Mouse (Mus musculus) heart, adult 2 months (tissue): ENCODE data around the gene Gpr149. TPM values are rescaled to one million over a fixed set of nuclear protein-coding genes. Genes with fewer than 3 reads are reported as not detected.

ENCODE experiments used
- DNase-seq, 2 experiments: peaks; one replicate each; pipeline ENCODE4 v3.0.0; 2021
- H3K27ac ChIP-seq: fragments of 200-600 bp; 2 replicates; pipeline ENCODE4 v1.8.1; 2022
- H3K27me3 ChIP-seq: fragments of 200-500 bp; 2 replicates; pipeline ENCODE4 v1.6.1; 2012; ENCODE audit warnings: mild to moderate bottlenecking, low read length, inconsistent platforms, mixed read lengths; ENCODE audit not compliant: control insufficient read depth, insufficient read depth
- H3K36me3 ChIP-seq: fragments of 200-500 bp; 2 replicates; pipeline ENCODE4 v1.6.1; 2012; ENCODE audit warnings: low read length, inconsistent platforms; ENCODE audit not compliant: control insufficient read depth, insufficient read depth
- H3K4me1 ChIP-seq: fragments of 200-500 bp; 2 replicates; pipeline ENCODE4 v1.6.1; 2011; ENCODE audit warnings: low read length; ENCODE audit not compliant: control insufficient read depth, insufficient read depth
- H3K4me3 ChIP-seq: fragments of 200-600 bp; 2 replicates; pipeline ENCODE4 v1.8.1; 2022
- H3K79me2 ChIP-seq: fragments of 200-500 bp; replicated peaks from 2 replicates; pipeline ENCODE4 v1.6.1; 2012; ENCODE audit warnings: mild to moderate bottlenecking, inconsistent platforms, low read length, moderate library complexity, mixed read lengths; ENCODE audit not compliant: control insufficient read depth, insufficient read depth
- H3K9ac ChIP-seq: fragments of 200-500 bp; 2 replicates; pipeline ENCODE4 v1.6.1; 2012; ENCODE audit warnings: low read depth, mild to moderate bottlenecking, control low read depth, inconsistent platforms, low read length, mixed read lengths
- CTCF ChIP-seq: fragments of 200-600 bp; IDR thresholded peaks from 2 replicates; pipeline ENCODE4 v1.8.1; 2022; ENCODE audit warnings: antibody characterized with exemption, mild to moderate bottlenecking, moderate library complexity
- EP300 ChIP-seq: fragments of 200-500 bp; IDR thresholded peaks from 2 replicates; pipeline ENCODE4 v1.6.1; 2011; ENCODE audit warnings: low read depth, low read length, control low read depth; ENCODE audit not compliant: insufficient read depth
- POLR2A ChIP-seq: fragments of 200-500 bp; IDR thresholded peaks from 2 replicates; pipeline ENCODE4 v1.6.1; 2011; ENCODE audit warnings: mild to moderate bottlenecking, low read depth, low read length, control low read depth; ENCODE audit not compliant: insufficient read depth
- WGBS: fragments of 180-500 bp; shearing (Covaris S2); methylation state at CpG from one replicate; pipeline ENCODE4 v1.1.7; 2018; 5-methylcytosine and 5-hydroxymethylcytosine counted together
- intact Hi-C: fragments of 180-260 bp; cut with DNase I; formaldehyde crosslinking; loops from one replicate; pipeline ENCODE4 v1.15.1; 2025
- long read RNA-seq: library from polyadenylated mRNA; stranded (forward); transcript quantifications from one replicate; pipeline ENCODE4 v2.0.0, GENCODE M21; 2021
- polyA plus RNA-seq: library from polyadenylated mRNA; depleted of rRNA; stranded (reverse); fragments of >200 nt; gene quantifications from 2 replicates; pipeline ENCODE4 v1.2.3, GENCODE M21; 2012; rRNA removed
- total RNA-seq, 2 experiments: library from RNA; stranded (reverse); gene quantifications; 2 replicates each; pipeline ENCODE4 v1.2.3; 2021

Gene Gpr149
- total RNA-seq = not detected
- polyA plus RNA-seq = not detected in 2 replicates
- long read RNA-seq = 0 reads

DNA sequence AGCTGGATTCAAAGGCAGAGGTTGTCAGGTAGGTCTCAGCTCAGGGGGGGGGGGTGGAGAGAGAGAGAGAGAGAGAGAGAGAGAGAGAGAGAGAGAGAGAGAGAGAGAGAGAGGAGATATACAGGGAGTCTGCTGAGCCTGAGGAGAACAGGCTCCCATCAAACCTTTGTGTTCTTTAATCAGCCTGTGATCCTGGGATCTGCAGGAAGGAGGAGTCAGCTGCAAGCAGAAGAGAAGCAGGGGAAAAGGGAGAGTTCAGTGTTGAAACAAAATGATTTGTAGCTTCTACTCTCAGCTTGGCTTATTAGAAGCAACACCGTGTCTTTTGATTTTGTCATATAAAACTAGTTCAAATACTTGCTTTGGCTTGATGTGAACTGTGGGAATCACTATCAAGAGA is at the start of gene Gpr149:
Gene Gpr149 (minus strand): TSS at position 168 of the 400 bp plus-strand sequence.
- no peak within 1 kb of the TSS for H3K9ac ChIP-seq
- no peaks in the 10 kb centered on the region for H3K36me3 ChIP-seq
- no peaks in the 10 kb centered on the region for H3K79me2 ChIP-seq
- 61% methylated on average over 1 of the region's 1 CpGs for whole genome bisulfite sequencing
- DNase-seq = no peak
- no peak within 1 kb of the TSS for H3K27ac ChIP-seq
- no peak for TF ChIP-seq POLR2A
- no peak for TF ChIP-seq EP300
- no peak for TF ChIP-seq CTCF
- no peak within 1 kb of the TSS for H3K4me3 ChIP-seq
- H3K4me1 ChIP-seq = no peaks in the 10 kb centered on the region
- no peaks in the 10 kb centered on the region for H3K27me3 ChIP-seq
- intact Hi-C loops = no loop called here

DNA sequence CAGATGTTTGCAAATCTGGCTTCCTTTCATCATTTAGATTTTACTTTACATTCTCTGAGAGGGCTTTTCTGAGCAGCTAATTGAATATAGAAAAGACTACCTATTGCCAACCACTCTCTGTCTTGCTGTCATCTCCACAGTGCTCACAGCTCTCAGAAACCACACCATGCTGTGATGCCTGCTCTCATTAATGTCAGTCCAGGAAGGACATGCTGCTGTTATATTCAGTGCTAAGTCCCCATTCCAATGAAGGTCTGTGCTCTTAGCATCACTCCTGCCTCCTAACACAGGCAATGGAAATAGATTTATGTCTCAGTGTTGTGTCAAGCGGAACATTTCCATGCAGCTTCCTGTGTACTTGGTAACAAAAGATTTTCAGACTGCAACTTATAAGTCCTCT is 45.6 kb upstream of the Gpr149 start:
- H3K27ac ChIP-seq = no peak overlapping the region
- no peak overlapping the region for H3K4me3 ChIP-seq
- no peaks in the 10 kb centered on the region for H3K79me2 ChIP-seq
- WGBS = 87% methylated on average over 1 of the region's 1 CpGs
- no peak for DNase-seq
- TF ChIP-seq CTCF (no peak), EP300 (no peak), POLR2A (no peak)
- no peak overlapping the region for H3K9ac ChIP-seq
- H3K27me3 ChIP-seq = no peaks in the 10 kb centered on the region
- no peaks in the 10 kb centered on the region for H3K36me3 ChIP-seq
- H3K4me1 ChIP-seq = no peaks in the 10 kb centered on the region
- intact Hi-C loops = no loop called here

DNA sequence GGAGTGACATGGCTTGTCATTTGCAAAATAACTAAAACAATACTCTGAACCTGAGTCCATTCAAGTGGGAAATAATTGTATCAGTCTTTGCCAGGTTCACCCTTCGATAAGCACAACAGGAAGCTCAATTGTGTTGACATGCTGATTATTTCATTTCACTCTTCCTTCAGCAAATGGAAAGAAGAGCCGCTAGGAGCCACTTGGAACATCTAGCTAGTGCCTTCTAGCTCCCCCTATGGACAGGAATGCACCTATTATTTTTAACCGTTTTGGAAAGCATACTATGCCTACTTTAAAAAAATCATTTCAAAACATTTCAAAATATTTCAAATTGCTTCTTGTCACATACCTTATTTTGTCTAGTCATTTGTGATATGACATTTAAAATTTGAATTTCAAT is 5.9 kb upstream of the Gpr149 start:
- Histone ChIP-seq H3K9ac (no peak overlapping the region), H3K4me1 (no peaks in the 10 kb centered on the region), H3K27me3 (no peaks in the 10 kb centered on the region), H3K36me3 (no peaks in the 10 kb centered on the region), H3K27ac (no peak overlapping the region), H3K79me2 (no peaks in the 10 kb centered on the region), H3K4me3 (no peak overlapping the region)
- intact Hi-C loops = no loop called here
- 34% methylated on average over 3 of the region's 3 CpGs for WGBS
- DNase-seq = no peak
- TF ChIP-seq POLR2A (no peak), EP300 (no peak), CTCF (peak; percentile 22)

DNA sequence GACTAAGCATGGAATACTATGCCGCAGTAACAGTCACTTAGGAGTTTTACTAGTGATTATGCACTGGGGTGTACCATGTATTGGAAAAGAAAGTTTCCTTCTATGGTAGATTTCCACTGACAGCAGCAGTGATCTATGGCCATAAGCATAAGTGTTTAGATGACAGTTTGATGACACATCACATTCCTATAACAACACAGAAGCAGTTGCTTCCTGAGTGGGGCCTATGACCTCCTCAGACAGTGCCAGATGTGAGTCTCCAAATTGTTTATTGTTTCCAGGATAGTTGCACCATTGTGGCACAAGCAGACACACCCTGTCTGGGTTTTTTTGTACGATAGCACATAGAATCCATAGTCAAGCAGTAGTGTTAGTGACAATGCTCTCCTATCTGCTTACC is 991 bp upstream of the Gpr149 start:
- no peaks in the 10 kb centered on the region for H3K79me2 ChIP-seq
- no peaks in the 10 kb centered on the region for H3K27me3 ChIP-seq
- H3K27ac ChIP-seq = no peak overlapping the region

GRCm38 (mm10) chr3:62604047-62604391 is 921 bp downstream of the Gpr149 start:
- Histone ChIP-seq H3K9ac (no peak overlapping the region), H3K27me3 (no peaks in the 10 kb centered on the region), H3K4me3 (no peak overlapping the region), H3K4me1 (no peaks in the 10 kb centered on the region), H3K36me3 (no peaks in the 10 kb centered on the region), H3K79me2 (no peaks in the 10 kb centered on the region), H3K27ac (no peak overlapping the region)
- WGBS = 18% methylated on average over 10 of the region's 10 CpGs
- intact Hi-C loops = no loop called here
- no peak for DNase-seq
- TF ChIP-seq EP300 = no peak
- no peak for TF ChIP-seq CTCF
- no peak for TF ChIP-seq POLR2A

More for the DNA sequence above, 991 bp upstream of the Gpr149 start:
- no peaks in the 10 kb centered on the region for H3K4me1 ChIP-seq
- TF ChIP-seq EP300 (no peak), POLR2A (no peak), CTCF (no peak)
- intact Hi-C loops = no loop called here
- 65% methylated on average over 2 of the region's 2 CpGs for WGBS
- no peak overlapping the region for H3K9ac ChIP-seq
- H3K4me3 ChIP-seq = no peak overlapping the region
- H3K36me3 ChIP-seq = no peaks in the 10 kb centered on the region
- DNase-seq = no peak

GRCm38 (mm10) chr3:62603231-62604046 is 1.5 kb downstream of the Gpr149 start:
- Histone ChIP-seq H3K9ac (no peak overlapping the region), H3K4me1 (no peaks in the 10 kb centered on the region), H3K4me3 (no peak overlapping the region), H3K27ac (no peak overlapping the region), H3K79me2 (no peaks in the 10 kb centered on the region), H3K27me3 (no peaks in the 10 kb centered on the region), H3K36me3 (no peaks in the 10 kb centered on the region)
- no peak for DNase-seq
- intact Hi-C loops = no loop called here
- TF ChIP-seq EP300 = no peak
- TF ChIP-seq POLR2A = no peak
- no peak for TF ChIP-seq CTCF
- 2% methylated on average over 40 of the region's 40 CpGs for WGBS
